Mouse (Mus musculus) ovary, postnatal 36 days (tissue): ENCODE results near the gene Nfe2l1.
"Not testable (repeated sequence)": the region's sequence is repeated elsewhere in the genome, so short reads cannot be mapped to it uniquely, and the experiment has no call there.

ENCODE experiments used
- DNase-seq: peaks from one replicate; pipeline ENCODE4 v3.0.0; 2022; ENCODE audit warnings: low spot score, mixed read lengths

The Nfe2l1 gene

GRCm38 (mm10) chr11:96816979-96817378, 12.8 kb downstream of the Nfe2l1 start:
- no peak for DNase-seq

GRCm38 (mm10) chr11:96816494-96816893, 13.3 kb downstream of the Nfe2l1 start:
- no peak for DNase-seq

- DNase-seq: no peak
Observed at GRCm38 (mm10) chr11:96815895-96816294, 13.9 kb downstream of the Nfe2l1 start.

- DNase-seq: no peak
Observed at GRCm38 (mm10) chr11:96814443-96814842, 15.3 kb downstream of the Nfe2l1 start.

GRCm38 (mm10) chr11:96813920-96814319, 15.8 kb downstream of the Nfe2l1 start:
- DNase-seq: no peak

GRCm38 (mm10) chr11:96813455-96813854, 16.3 kb downstream of the Nfe2l1 start:
- no peak for DNase-seq

GRCm38 (mm10) chr11:96811188-96811587, 18.6 kb downstream of the Nfe2l1 start:
- DNase-seq: not testable (repeated sequence)

GRCm38 (mm10) chr11:96809562-96810235, 20.1 kb downstream of the Nfe2l1 start:
- no peak for DNase-seq

- DNase-seq: no peak
Observed at GRCm38 (mm10) chr11:96808066-96808465, 21.7 kb downstream of the Nfe2l1 start.

GRCm38 (mm10) chr11:96805606-96806005, 24.2 kb downstream of the Nfe2l1 start:
- DNase-seq: no peak

- no peak for DNase-seq
Observed at GRCm38 (mm10) chr11:96799511-96799910, 30.3 kb downstream of the Nfe2l1 start.

- no peak for DNase-seq
Observed at GRCm38 (mm10) chr11:96796586-96796985, 33.2 kb downstream of the Nfe2l1 start.

GRCm38 (mm10) chr11:96796081-96796480, 33.7 kb downstream of the Nfe2l1 start:
- no peak for DNase-seq

- DNase-seq: no peak
Observed at GRCm38 (mm10) chr11:96795491-96795890, 34.3 kb downstream of the Nfe2l1 start.

- DNase-seq: no peak
Observed at GRCm38 (mm10) chr11:96790681-96791080, 39.1 kb downstream of the Nfe2l1 start.

GRCm38 (mm10) chr11:96789990-96790389, 39.8 kb downstream of the Nfe2l1 start:
- DNase-seq: no peak

- DNase-seq: peak; percentile 91
Observed at GRCm38 (mm10) chr11:96788871-96789795, 40.6 kb downstream of the Nfe2l1 start, which contains the start of gene Cbx1. Gene Cbx1, plus strand, starts transcription at chr11:96789127.

GRCm38 (mm10) chr11:96786731-96787450, 42.9 kb downstream of the Nfe2l1 start:
- no peak for DNase-seq

- DNase-seq: peak; percentile 62
Observed at GRCm38 (mm10) chr11:96784847-96785246, 44.9 kb downstream of the Nfe2l1 start.

- no peak for DNase-seq
Observed at GRCm38 (mm10) chr11:96781425-96781824, 48.3 kb downstream of the Nfe2l1 start.

- no peak for DNase-seq
Observed at GRCm38 (mm10) chr11:96780306-96780705, 49.5 kb downstream of the Nfe2l1 start.

- DNase-seq: not testable (repeated sequence)
Observed at GRCm38 (mm10) chr11:96778061-96778627, 51.6 kb downstream of the Nfe2l1 start.
